Mouse (Mus musculus) stomach, embryonic 14.5 days (tissue): ENCODE data around the gene Rps6kl1. TPM values are rescaled to one million over a fixed set of nuclear protein-coding genes. Genes with fewer than 3 reads are reported as not detected.

Experiments
- ATAC-seq: fragments of 200-750 bp; cut with Nextera tagmentation; 2 replicates; pipeline ENCODE4 v1.8.0; 2017; ENCODE audit warnings: low read depth, moderate TSS enrichment; ENCODE audit not compliant: insufficient number of reproducible peaks, insufficient read depth, low FRiP score
- H3K27ac ChIP-seq: fragments of 300-500 bp; sonication (generic); 2 replicates; pipeline ENCODE4 v1.5.1; 2014; ENCODE audit warnings: mild to moderate bottlenecking, low read length, moderate library complexity, mixed read lengths
- H3K27me3 ChIP-seq: fragments of 300-500 bp; sonication (generic); 2 replicates; pipeline ENCODE4 v1.6.1; 2014; ENCODE audit warnings: low read length, control low read depth, mixed read lengths; ENCODE audit not compliant: control insufficient read depth, insufficient read depth
- H3K36me3 ChIP-seq: fragments of 300-500 bp; sonication (generic); 2 replicates; pipeline ENCODE4 v1.6.1; 2014; ENCODE audit warnings: mild to moderate bottlenecking, control low read depth, low read length, moderate library complexity, mixed read lengths; ENCODE audit not compliant: control insufficient read depth, insufficient read depth
- H3K4me1 ChIP-seq: fragments of 300-500 bp; sonication (generic); 2 replicates; pipeline ENCODE4 v1.6.1; 2014; ENCODE audit warnings: low read length, control low read depth, mixed read lengths; ENCODE audit not compliant: control insufficient read depth, insufficient read depth
- H3K4me2 ChIP-seq: fragments of 300-500 bp; sonication (generic); replicated peaks from 2 replicates; pipeline ENCODE4 v1.6.1; 2014; ENCODE audit warnings: low read depth, low read length, control low read depth
- H3K4me3 ChIP-seq: fragments of 300-500 bp; sonication (generic); 2 replicates; pipeline ENCODE4 v1.5.1; 2014; ENCODE audit warnings: low read depth, low read length, control low read depth
- H3K9ac ChIP-seq: fragments of 300-500 bp; sonication (generic); replicated peaks from 2 replicates; pipeline ENCODE4 v1.6.1; 2014; ENCODE audit warnings: low read depth, mild to moderate bottlenecking, control low read depth, low read length, moderate library complexity, mixed read lengths
- H3K9me3 ChIP-seq: fragments of 300-500 bp; sonication (generic); 2 replicates; pipeline ENCODE4 v1.6.1; 2016; ENCODE audit warnings: low read depth, low read length, control low read depth; ENCODE audit not compliant: control insufficient read depth
- WGBS: fragments of 180-500 bp; shearing (Covaris S2); extraction: QIAGEN DNeasy Blood & Tissue Kit; methylation state at CpG from one replicate; pipeline ENCODE4 v1.1.7; 2014; 5-methylcytosine and 5-hydroxymethylcytosine counted together
- polyA plus RNA-seq: library from polyadenylated mRNA; unstranded; fragments of >200 nt; fragmentation: Nextera tagmentation; extraction: Ambion mirVana; gene quantifications from 2 replicates; pipeline ENCODE4 v1.2.1, GENCODE M21; 2014

Gene Rps6kl1
- polyA plus RNA-seq, 1 experiment from 2014 or later: 1.8 TPM

- Histone ChIP-seq H3K9me3 (no peaks in the 10 kb centered on the region), H3K9ac (no peak overlapping the region), H3K27ac (no peak overlapping the region), H3K36me3 (peaks cover 18% of the 10 kb centered on the region), H3K4me2 (no peak overlapping the region), H3K4me1 (no peaks in the 10 kb centered on the region), H3K4me3 (no peak overlapping the region), H3K27me3 (no peaks in the 10 kb centered on the region)
- 92% methylated on average over 12 of the region's 12 CpGs for WGBS
- no peak for ATAC-seq
Measured at GRCm38 (mm10) chr12:85087845-85088244, 63.2 kb downstream of the Rps6kl1 start.

Other genes with a start within 250 kb of the Rps6kl1 start
- 145 and 147 TPM in 2 replicates for gene Fcf1, start 180.4 kb downstream of the Rps6kl1 start, polyA plus RNA-seq
- gene Arel1, start 180.4 kb downstream of the Rps6kl1 start, polyA plus RNA-seq: 15.1 and 15.3 TPM in 2 replicates
- 50.8 and 54.5 TPM in 2 replicates for gene Ylpm1, start 154.9 kb downstream of the Rps6kl1 start, polyA plus RNA-seq
- 4.4 and 5.3 TPM in 2 replicates for gene Prox2, start 40.5 kb downstream of the Rps6kl1 start, polyA plus RNA-seq
- 99.1 and 102 TPM in 2 replicates for gene Dlst, start 40.4 kb downstream of the Rps6kl1 start, polyA plus RNA-seq
- 18.2 and 21.8 TPM in 2 replicates for gene Pgf, start 26.5 kb upstream of the Rps6kl1 start, polyA plus RNA-seq
- gene Eif2b2, start 68.2 kb upstream of the Rps6kl1 start, polyA plus RNA-seq: 81.1 and 82.5 TPM in 2 replicates
- 9.0 and 9.8 TPM in 2 replicates for gene Mlh3, start 119.3 kb upstream of the Rps6kl1 start, polyA plus RNA-seq
- gene Acyp1, start 137.2 kb upstream of the Rps6kl1 start, polyA plus RNA-seq: 45.2 and 56.8 TPM in 2 replicates
- gene Zc2hc1c, start 137.3 kb upstream of the Rps6kl1 start, polyA plus RNA-seq: 2.0 and 2.8 TPM in 2 replicates
- gene Nek9, start 188.1 kb upstream of the Rps6kl1 start, polyA plus RNA-seq: 20.3 and 20.4 TPM in 2 replicates
- 386 and 405 TPM in 2 replicates for gene Tmed10, start 223.6 kb upstream of the Rps6kl1 start, polyA plus RNA-seq